Mouse (Mus musculus): Measurements from ENCODE around the gene Gabpa.

DNA sequence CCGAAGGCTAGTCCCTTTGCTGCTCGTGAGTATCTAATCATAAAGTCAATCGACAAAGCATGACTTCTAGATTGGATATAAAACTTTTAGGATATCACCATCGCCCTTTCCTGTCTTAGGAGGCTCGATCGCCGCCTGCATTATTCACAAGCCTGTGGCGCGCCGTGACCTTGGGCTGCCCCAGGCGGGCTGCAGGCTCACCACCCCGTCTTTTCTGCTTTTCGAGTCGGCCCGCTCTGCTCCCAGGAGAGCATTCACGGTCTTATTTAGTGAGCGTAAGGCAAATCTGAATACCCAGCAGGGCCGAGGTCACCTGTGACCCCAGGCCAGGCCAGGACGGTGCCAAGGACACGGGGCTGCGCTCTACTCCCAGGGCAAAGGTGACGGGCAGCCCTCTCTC is 381 bp upstream of the Gabpa start:
- no peak for TF ChIP-seq CTCF (IDR thresholded peaks at IDR 0.05; ENCODE audit: borderline replicate concordance, control insufficient read depth, extremely low read depth, insufficient read depth, low read length, poor library complexity)
- TF ChIP-seq POLR2A (IDR thresholded peaks at IDR 0.05; ENCODE audit: control insufficient read depth, extremely low read depth, insufficient read depth, low read length, poor library complexity), result no peak

All from thymus, adult 2 months (tissue).